Mouse (Mus musculus) lung, embryonic 15.5 days (tissue): ENCODE measurements around the gene Cacna2d3. TPM values are rescaled to one million over a fixed set of nuclear protein-coding genes. Genes with fewer than 3 reads are reported as not detected.

ENCODE experiments used
- ATAC-seq: fragments of 200-750 bp; cut with Nextera tagmentation; 2 replicates; pipeline ENCODE4 v1.8.0; 2017; ENCODE audit warnings: moderate number of reproducible peaks, borderline replicate concordance; ENCODE audit not compliant: low FRiP score, low TSS enrichment; ENCODE audit errors: extremely low read depth
- H3K27ac ChIP-seq: fragments of 300-500 bp; sonication (generic); 2 replicates; pipeline ENCODE4 v1.5.1; 2015; ENCODE audit warnings: moderate library complexity, mild to moderate bottlenecking, inconsistent platforms
- H3K27me3 ChIP-seq: fragments of 300-500 bp; sonication (generic); 2 replicates; pipeline ENCODE4 v1.6.1; 2015; ENCODE audit warnings: inconsistent platforms
- H3K36me3 ChIP-seq: fragments of 300-500 bp; sonication (generic); 2 replicates; pipeline ENCODE4 v1.6.1; 2015; ENCODE audit warnings: inconsistent platforms
- H3K4me1 ChIP-seq: fragments of 300-500 bp; sonication (generic); 2 replicates; pipeline ENCODE4 v1.6.1; 2015; ENCODE audit warnings: inconsistent platforms
- H3K4me2 ChIP-seq: fragments of 300-500 bp; sonication (generic); 2 replicates; pipeline ENCODE4 v1.6.1; 2015; ENCODE audit warnings: inconsistent platforms, mild to moderate bottlenecking, moderate library complexity
- H3K4me3 ChIP-seq: fragments of 300-500 bp; sonication (generic); 2 replicates; pipeline ENCODE4 v1.5.1; 2015; ENCODE audit warnings: mild to moderate bottlenecking, inconsistent platforms
- H3K9ac ChIP-seq: fragments of 300-500 bp; sonication (generic); 2 replicates; pipeline ENCODE4 v1.6.1; 2015; ENCODE audit warnings: inconsistent platforms
- H3K9me3 ChIP-seq: fragments of 300-500 bp; sonication (generic); 2 replicates; pipeline ENCODE4 v1.6.1; 2016; ENCODE audit warnings: inconsistent platforms
- WGBS: fragments of 180-500 bp; shearing (Covaris S2); methylation state at CpG from one replicate; pipeline ENCODE4 v1.1.7; 2015; 5-methylcytosine and 5-hydroxymethylcytosine counted together
- polyA plus RNA-seq: library from polyadenylated mRNA; unstranded; fragments of >200 nt; fragmentation: Nextera tagmentation; extraction: Ambion mirVana; gene quantifications from 2 replicates; pipeline ENCODE4 v1.2.1, GENCODE M21; 2015

Cacna2d3 gene
- polyA plus RNA-seq, 1 experiment from 2014 or later, result 0.57 TPM

- Histone ChIP-seq H3K27me3 (no peaks in the 10 kb centered on the region), H3K4me1 (no peaks in the 10 kb centered on the region), H3K4me3 (no peak overlapping the region), H3K9ac (no peak overlapping the region), H3K27ac (no peak overlapping the region), H3K4me2 (no peak overlapping the region), H3K9me3 (no peaks in the 10 kb centered on the region), H3K36me3 (no peaks in the 10 kb centered on the region)
- no peak for ATAC-seq
- 44% methylated on average over 3 of the region's 3 CpGs for WGBS
Measured at GRCm38 (mm10) chr14:28959042-28959441, 762.6 kb downstream of the Cacna2d3 start.

- Histone ChIP-seq H3K4me3 (no peak overlapping the region), H3K27me3 (no peaks in the 10 kb centered on the region), H3K36me3 (no peaks in the 10 kb centered on the region), H3K9me3 (no peaks in the 10 kb centered on the region), H3K9ac (no peak overlapping the region), H3K4me1 (no peaks in the 10 kb centered on the region), H3K27ac (no peak overlapping the region), H3K4me2 (no peak overlapping the region)
- 33% methylated on average over 6 of the region's 6 CpGs for WGBS
- ATAC-seq, result no peak
Measured at GRCm38 (mm10) chr14:28958131-28959015, 763.3 kb downstream of the Cacna2d3 start.

GRCm38 (mm10) chr14:28955181-28955580 is 766.5 kb downstream of the Cacna2d3 start:
- H3K4me2 ChIP-seq, result no peak overlapping the region
- no peak overlapping the region for H3K27ac ChIP-seq
- H3K4me3 ChIP-seq, result no peak overlapping the region
- no peaks in the 10 kb centered on the region for H3K27me3 ChIP-seq
- H3K36me3 ChIP-seq, result no peaks in the 10 kb centered on the region
- no peak overlapping the region for H3K9ac ChIP-seq
- WGBS, result 11% methylated on average over 3 of the region's 3 CpGs
- no peaks in the 10 kb centered on the region for H3K9me3 ChIP-seq
- no peak for ATAC-seq
- no peaks in the 10 kb centered on the region for H3K4me1 ChIP-seq

GRCm38 (mm10) chr14:28954588-28954987 is 767.1 kb downstream of the Cacna2d3 start:
- H3K36me3 ChIP-seq, result no peaks in the 10 kb centered on the region
- no peak for ATAC-seq
- H3K9me3 ChIP-seq, result no peaks in the 10 kb centered on the region
- H3K4me2 ChIP-seq, result no peak overlapping the region
- H3K9ac ChIP-seq, result no peak overlapping the region
- 42% methylated on average over 3 of the region's 3 CpGs for WGBS
- no peaks in the 10 kb centered on the region for H3K27me3 ChIP-seq
- no peak overlapping the region for H3K27ac ChIP-seq
- H3K4me1 ChIP-seq, result no peaks in the 10 kb centered on the region
- no peak overlapping the region for H3K4me3 ChIP-seq

- WGBS, result 34% methylated on average over 6 of the region's 6 CpGs
- H3K4me2 ChIP-seq, result no peak overlapping the region
- no peaks in the 10 kb centered on the region for H3K9me3 ChIP-seq
- no peak for ATAC-seq
- no peak overlapping the region for H3K9ac ChIP-seq
- H3K4me3 ChIP-seq, result no peak overlapping the region
- H3K4me1 ChIP-seq, result no peaks in the 10 kb centered on the region
- no peaks in the 10 kb centered on the region for H3K36me3 ChIP-seq
- no peaks in the 10 kb centered on the region for H3K27me3 ChIP-seq
- no peak overlapping the region for H3K27ac ChIP-seq
Measured at GRCm38 (mm10) chr14:28954086-28954485, 767.6 kb downstream of the Cacna2d3 start.

- Histone ChIP-seq H3K4me3 (no peak overlapping the region), H3K27ac (no peak overlapping the region), H3K27me3 (no peaks in the 10 kb centered on the region), H3K9ac (no peak overlapping the region), H3K4me1 (no peaks in the 10 kb centered on the region), H3K4me2 (no peak overlapping the region), H3K9me3 (no peaks in the 10 kb centered on the region), H3K36me3 (no peaks in the 10 kb centered on the region)
- ATAC-seq, result no peak
- 25% methylated on average over 5 of the region's 5 CpGs for WGBS
Measured at GRCm38 (mm10) chr14:28953409-28953808, 768.3 kb downstream of the Cacna2d3 start.

- ATAC-seq, result no peak
- H3K9me3 ChIP-seq, result no peaks in the 10 kb centered on the region
- no peak overlapping the region for H3K9ac ChIP-seq
- WGBS, result 86% methylated on average over 2 of the region's 2 CpGs
- H3K4me2 ChIP-seq, result no peak overlapping the region
- no peaks in the 10 kb centered on the region for H3K27me3 ChIP-seq
- no peaks in the 10 kb centered on the region for H3K36me3 ChIP-seq
- H3K4me1 ChIP-seq, result no peaks in the 10 kb centered on the region
- H3K4me3 ChIP-seq, result no peak overlapping the region
- H3K27ac ChIP-seq, result no peak overlapping the region
Measured at GRCm38 (mm10) chr14:28950499-28950898, 771.2 kb downstream of the Cacna2d3 start.

GRCm38 (mm10) chr14:28949785-28950184 is 771.9 kb downstream of the Cacna2d3 start:
- Histone ChIP-seq H3K4me2 (no peak overlapping the region), H3K9me3 (no peaks in the 10 kb centered on the region), H3K36me3 (no peaks in the 10 kb centered on the region), H3K27me3 (no peaks in the 10 kb centered on the region), H3K9ac (no peak overlapping the region), H3K4me3 (no peak overlapping the region), H3K27ac (no peak overlapping the region), H3K4me1 (no peaks in the 10 kb centered on the region)
- ATAC-seq, result no peak
- 59% methylated on average over 1 of the region's 1 CpGs for WGBS

GRCm38 (mm10) chr14:28948019-28948850 is 773.4 kb downstream of the Cacna2d3 start:
- Histone ChIP-seq H3K9ac (no peak overlapping the region), H3K27ac (no peak overlapping the region), H3K4me2 (no peak overlapping the region), H3K9me3 (no peaks in the 10 kb centered on the region), H3K4me1 (no peaks in the 10 kb centered on the region), H3K36me3 (no peaks in the 10 kb centered on the region), H3K27me3 (no peaks in the 10 kb centered on the region), H3K4me3 (no peak overlapping the region)
- no peak for ATAC-seq
- 83% methylated on average over 7 of the region's 7 CpGs for WGBS

- ATAC-seq, result no peak
- 71% methylated on average over 1 of the region's 1 CpGs for WGBS
- no peaks in the 10 kb centered on the region for H3K36me3 ChIP-seq
- no peak overlapping the region for H3K4me3 ChIP-seq
- no peaks in the 10 kb centered on the region for H3K9me3 ChIP-seq
- no peak overlapping the region for H3K27ac ChIP-seq
- no peaks in the 10 kb centered on the region for H3K4me1 ChIP-seq
- H3K4me2 ChIP-seq, result no peak overlapping the region
- no peaks in the 10 kb centered on the region for H3K27me3 ChIP-seq
- H3K9ac ChIP-seq, result no peak overlapping the region
Measured at GRCm38 (mm10) chr14:28932746-28933293, 788.8 kb downstream of the Cacna2d3 start.

GRCm38 (mm10) chr14:28923180-28923961 is 798.3 kb downstream of the Cacna2d3 start:
- Histone ChIP-seq H3K36me3 (no peaks in the 10 kb centered on the region), H3K9me3 (no peaks in the 10 kb centered on the region), H3K9ac (no peak overlapping the region), H3K27ac (no peak overlapping the region), H3K4me3 (no peak overlapping the region), H3K27me3 (no peaks in the 10 kb centered on the region), H3K4me2 (no peak overlapping the region), H3K4me1 (no peaks in the 10 kb centered on the region)
- WGBS, result 64% methylated on average over 12 of the region's 12 CpGs
- no peak for ATAC-seq
